ENCODE assay signal across 17 mouse cellular contexts in genomic region chr6:38795096-38795816, GRCm38 (mm10).
DNase-seq lines count a peak whose midpoint lies in the region; ATAC-seq and TF ChIP-seq lines count a peak whose summit lies in the region.
"Had no signal": no experiment of that assay in that cellular context is flagged by ENCODE, and none has a peak within 500 bp of the region (broad histone marks: within the 10 kb centered on the region; RNA-seq: fewer than 3 reads in every experiment).

No protein-coding gene starts in this region.

- H3K27ac ChIP-seq in heart, embryonic 11.5 days (ENCODE audit: low read depth, low read length) = peak overlapping the region; percentile 54; the same call in 1 of the 2 replicates
- peak overlapping the region; percentile 70 for H3K27ac ChIP-seq in liver, embryonic 14.5 days
- H3K27ac ChIP-seq in stomach, postnatal 0 days (replicated peaks) = no peak overlapping the region
- H3K27ac ChIP-seq: embryonic facial prominence, embryonic 10.5 days; forebrain, embryonic 10.5 days; hindbrain, embryonic 10.5 days; intestine, embryonic 15.5 days; macrophage; neural tube, embryonic 13.5 days had no signal

- H3K4me3 ChIP-seq in heart, embryonic 11.5 days (ENCODE audit: low read depth, low read length) = no peak overlapping the region
- H3K4me3 ChIP-seq in liver, embryonic 14.5 days (ENCODE audit: insufficient read depth in 1 of 2, low read depth in 2 of 2, low read length in 2 of 2) = peak overlapping the region in 1 of 2 experiments; percentile 5; a peak in 1 of 4 replicates
- H3K4me3 ChIP-seq in stomach, postnatal 0 days (ENCODE audit: low read depth, low read length) = no peak overlapping the region
- H3K4me3 ChIP-seq: embryonic facial prominence, embryonic 10.5 days; forebrain, embryonic 10.5 days; hindbrain, embryonic 10.5 days; intestine, embryonic 15.5 days; neural tube, embryonic 13.5 days had no signal

- no peak overlapping the region for H3K4me2 ChIP-seq in heart, embryonic 11.5 days
- H3K4me2 ChIP-seq in liver, embryonic 14.5 days (ENCODE audit: low read depth) = peak overlapping the region; percentile 56
- no peak overlapping the region for H3K4me2 ChIP-seq in stomach, postnatal 0 days (replicated peaks; ENCODE audit: low read depth)
- H3K4me2 ChIP-seq: intestine, embryonic 15.5 days; neural tube, embryonic 13.5 days had no signal

- no peak for TF ChIP-seq CTCF in liver, embryonic 14.5 days (IDR thresholded peaks at IDR 0.05; ENCODE audit: low read depth)
- no peak for TF ChIP-seq CTCF in stomach, postnatal 0 days (IDR thresholded peaks at IDR 0.05; ENCODE audit: low read depth)

- intact Hi-C loops in heart, postnatal 36 days (cut with DNase I) = no loop called here

- H3K4me1 ChIP-seq in heart, embryonic 11.5 days (ENCODE audit: control insufficient read depth, insufficient read depth, low read length) = peaks cover 24% of the 10 kb centered on the region
- peaks cover 27 to 30% of the 10 kb centered on the region in 2 experiments for H3K4me1 ChIP-seq in liver, embryonic 14.5 days (replicated peaks; ENCODE audit: control insufficient read depth in 2 of 2, insufficient read depth in 2 of 2, low read length in 1 of 2)
- H3K4me1 ChIP-seq in stomach, postnatal 0 days (replicated peaks; ENCODE audit: control insufficient read depth, insufficient read depth) = no peaks in the 10 kb centered on the region
- H3K4me1 ChIP-seq: embryonic facial prominence, embryonic 10.5 days; hindbrain, embryonic 10.5 days; intestine, embryonic 15.5 days had no signal

- no peak overlapping the region for H3K9ac ChIP-seq in heart, embryonic 11.5 days (ENCODE audit: low read depth, low read length)
- H3K9ac ChIP-seq in liver, embryonic 14.5 days (replicated peaks) = peak overlapping the region; percentile 35
- H3K9ac ChIP-seq in stomach, postnatal 0 days (ENCODE audit: low read length) = no peak overlapping the region
- H3K9ac ChIP-seq: intestine, embryonic 15.5 days; neural tube, embryonic 13.5 days had no signal

- no peak for DNase-seq in heart, postnatal 36 days
- DNase-seq in c-Kit-positive CD71-positive TER-119-positive erythroid progenitor cells, embryonic 14.5 days (ENCODE audit: low spot score) = peak; percentile 65
- peak; percentile 51 to 61 (median 56) for DNase-seq in liver, embryonic 14.5 days (ENCODE audit: low read depth in 3 of 3, low spot score in 3 of 3)
- DNase-seq in stomach, postnatal 0 days (ENCODE audit: low spot score) = no peak
- no peak for DNase-seq in cerebellum, adult 11 months
- DNase-seq: cerebellum, postnatal 14 days; kidney, postnatal 10 days; layer of hippocampus, adult 9-11 months; lung, adult 2 months had no signal

- WGBS in heart, embryonic 11.5 days (ENCODE audit: insufficient replicate concordance) = 49% methylated on average over 3 of the region's 3 CpGs
- 25% methylated on average over 3 of the region's 3 CpGs for WGBS in liver, embryonic 14.5 days (ENCODE audit: insufficient replicate concordance)
- 81% methylated on average over 3 of the region's 3 CpGs for WGBS in stomach, postnatal 0 days

- H3K9me3 ChIP-seq in heart, embryonic 11.5 days (replicated peaks; ENCODE audit: control insufficient read depth, low read length) = no peaks in the 10 kb centered on the region
- no peaks in the 10 kb centered on the region for H3K9me3 ChIP-seq in liver, embryonic 14.5 days (ENCODE audit: control insufficient read depth, low read length)
- no peaks in the 10 kb centered on the region for H3K9me3 ChIP-seq in stomach, postnatal 0 days (ENCODE audit: control insufficient read depth, low read length)
- H3K9me3 ChIP-seq: embryonic facial prominence, embryonic 10.5 days; forebrain, embryonic 10.5 days; hindbrain, embryonic 10.5 days; intestine, embryonic 15.5 days; neural tube, embryonic 13.5 days had no signal

- TF ChIP-seq EP300 in liver, embryonic 14.5 days (IDR thresholded peaks at IDR 0.05; ENCODE audit: low read depth) = peak; percentile 69
- TF ChIP-seq EP300 in stomach, postnatal 0 days (optimal IDR thresholded peaks at IDR 0.05) = no peak

- ATAC-seq in heart, embryonic 11.5 days (replicated peaks; ENCODE audit: insufficient number of reproducible peaks, low FRiP score, low TSS enrichment) = no peak
- peak; percentile 87 for ATAC-seq in liver, embryonic 14.5 days (ENCODE audit: insufficient read depth)
- 0 out of 2 replicates have a peak, but pooled peaks have one; percentile 40 for ATAC-seq in stomach, postnatal 0 days (ENCODE audit: low FRiP score, low TSS enrichment)
- no peak for ATAC-seq in CD4-positive, CD25-positive, alpha-beta regulatory T cell, adult 4 months
- ATAC-seq: intestine, embryonic 15.5 days had no signal

- no peaks in the 10 kb centered on the region for H3K36me3 ChIP-seq in heart, embryonic 11.5 days (ENCODE audit: control insufficient read depth, insufficient read depth, low read length)
- peaks cover 47% of the 10 kb centered on the region for H3K36me3 ChIP-seq in liver, embryonic 14.5 days (replicated peaks; ENCODE audit: control insufficient read depth, insufficient read depth, low read depth)
- H3K36me3 ChIP-seq in stomach, postnatal 0 days (ENCODE audit: control insufficient read depth, insufficient read depth, low read length) = no peaks in the 10 kb centered on the region; the same call in 1 of the 2 replicates
- H3K36me3 ChIP-seq: intestine, embryonic 15.5 days; neural tube, embryonic 13.5 days had no signal

- no peaks in the 10 kb centered on the region for H3K27me3 ChIP-seq in heart, embryonic 11.5 days (ENCODE audit: control insufficient read depth, insufficient read depth, low read length)
- H3K27me3 ChIP-seq in liver, embryonic 14.5 days (ENCODE audit: control insufficient read depth, insufficient read depth, low read length) = no peaks in the 10 kb centered on the region
- H3K27me3 ChIP-seq in stomach, postnatal 0 days (ENCODE audit: control insufficient read depth, insufficient read depth, low read length) = no peaks in the 10 kb centered on the region
- H3K27me3 ChIP-seq: intestine, embryonic 15.5 days; neural tube, embryonic 13.5 days had no signal

Comparison
In these comparisons a context has a peak if more than half of its experiments do, and no peak if none do; other contexts are left out.
1. ATAC-seq: peak in liver, embryonic 14.5 days (single experiment) and stomach, postnatal 0 days (single experiment); none in heart, embryonic 11.5 days (single experiment) and CD4-positive, CD25-positive, alpha-beta regulatory T cell, adult 4 months (single experiment).
2. DNase-seq: peak in c-Kit-positive CD71-positive TER-119-positive erythroid progenitor cells, embryonic 14.5 days (single experiment) and liver, embryonic 14.5 days (3 of 3); none in heart, postnatal 36 days (0 of 2), stomach, postnatal 0 days (single experiment) and cerebellum, adult 11 months (single experiment).